Mouse (Mus musculus) embryonic facial prominence, embryonic 13.5 days (tissue): ENCODE data around the gene Swi5. TPM values are rescaled to one million over a fixed set of nuclear protein-coding genes. Genes with fewer than 3 reads are reported as not detected.

Experiments used
- ATAC-seq: fragments of 200-750 bp; cut with Nextera tagmentation; 2 replicates; pipeline ENCODE4 v1.8.0; 2017; ENCODE audit warnings: low read depth; ENCODE audit not compliant: insufficient number of reproducible peaks, insufficient read depth, low FRiP score, low TSS enrichment
- H3K27ac ChIP-seq: fragments of 300-500 bp; sonication (generic); 2 replicates; pipeline ENCODE4 v1.5.1; 2015; ENCODE audit warnings: moderate library complexity, mild to moderate bottlenecking, inconsistent platforms
- H3K27me3 ChIP-seq: fragments of 300-500 bp; sonication (generic); 2 replicates; pipeline ENCODE4 v1.6.1; 2015; ENCODE audit warnings: mild to moderate bottlenecking, inconsistent platforms
- H3K36me3 ChIP-seq: fragments of 300-500 bp; sonication (generic); 2 replicates; pipeline ENCODE4 v1.6.1; 2015; ENCODE audit warnings: mild to moderate bottlenecking, inconsistent platforms
- H3K4me1 ChIP-seq: fragments of 300-500 bp; sonication (generic); 2 replicates; pipeline ENCODE4 v1.6.1; 2015; ENCODE audit warnings: inconsistent platforms
- H3K4me2 ChIP-seq: fragments of 300-500 bp; sonication (generic); 2 replicates; pipeline ENCODE4 v1.6.1; 2015; ENCODE audit warnings: moderate library complexity, mild to moderate bottlenecking, inconsistent platforms
- H3K4me3 ChIP-seq: fragments of 300-500 bp; sonication (generic); 2 replicates; pipeline ENCODE4 v1.5.1; 2015; ENCODE audit warnings: mild to moderate bottlenecking, inconsistent platforms
- H3K9ac ChIP-seq: fragments of 300-500 bp; sonication (generic); 2 replicates; pipeline ENCODE4 v1.6.1; 2015; ENCODE audit warnings: mild to moderate bottlenecking, inconsistent platforms
- H3K9me3 ChIP-seq: fragments of 300-500 bp; sonication (generic); 2 replicates; pipeline ENCODE4 v1.6.1; 2016; ENCODE audit warnings: inconsistent platforms
- WGBS: fragments of 180-500 bp; shearing (Covaris S2); methylation state at CpG from one replicate; pipeline ENCODE4 v1.1.7; 2015; ENCODE audit warnings: mixed read lengths; 5-methylcytosine and 5-hydroxymethylcytosine counted together
- microRNA-seq: library from miRNA; unstranded; fragments of <30 nt; microRNA quantifications from one replicate; pipeline ENCODE4, GENCODE M21; 2016
- polyA plus RNA-seq: library from polyadenylated mRNA; unstranded; fragments of >200 nt; fragmentation: Nextera tagmentation; extraction: Ambion mirVana; gene quantifications from 2 replicates; pipeline ENCODE4 v1.2.1, GENCODE M21; 2015

Gene Swi5
- polyA plus RNA-seq, 1 experiment from 2014 or later = 497 TPM

- WGBS = under 1% methylated on average over 54 of the region's 54 CpGs
- Histone ChIP-seq H3K27me3 (no peaks in the 10 kb centered on the region), H3K4me1 (peaks cover 23% of the 10 kb centered on the region), H3K9me3 (no peaks in the 10 kb centered on the region), H3K9ac (peak within 1 kb of the TSS; percentile 82), H3K4me3 (peak within 1 kb of the TSS; percentile 71), H3K27ac (peak within 1 kb of the TSS; percentile 94), H3K36me3 (peaks cover 38% of the 10 kb centered on the region), H3K4me2 (peak within 1 kb of the TSS; percentile 85)
- peak; percentile 77 for ATAC-seq
Observed at GRCm38 (mm10) chr2:32235886-32236759, 51.8 kb downstream of the Swi5 start, which contains the start of gene Pomt1. Gene Pomt1 (plus strand): TSS chr2:32236590.

- 30% methylated on average over 7 of the region's 7 CpGs for WGBS
- Histone ChIP-seq H3K27ac (peak overlapping the region; percentile 94), H3K9ac (peak overlapping the region; percentile 80), H3K9me3 (no peaks in the 10 kb centered on the region), H3K4me1 (peaks cover 23% of the 10 kb centered on the region), H3K27me3 (no peaks in the 10 kb centered on the region), H3K36me3 (peaks cover 45% of the 10 kb centered on the region), H3K4me2 (peak overlapping the region; percentile 85), H3K4me3 (peak overlapping the region; percentile 71)
- ATAC-seq = no peak
Observed at GRCm38 (mm10) chr2:32235433-32235832, 52.4 kb downstream of the Swi5 start.

Small RNA genes lying within 50 kb of the gene (microRNA-seq; reads per million reads assigned to microRNA genes)
- gene Gm23363 = 0.74 reads per million
- gene Mir199b = 2,430 reads per million, percentile 84 among the genes with 10 or more reads in this experiment

Other genes with a start within 250 kb of the Swi5 start
- gene Fam78a, start 203.2 kb downstream of the Swi5 start, polyA plus RNA-seq = 1.9 and 2.1 TPM in 2 replicates
- gene Plpp7, start 192.5 kb downstream of the Swi5 start, polyA plus RNA-seq = 5.7 and 6.2 TPM in 2 replicates
- 44.8 and 57.7 TPM in 2 replicates for gene Prrc2b, start 137.0 kb downstream of the Swi5 start, polyA plus RNA-seq
- gene Pomt1, start 51.5 kb downstream of the Swi5 start, polyA plus RNA-seq = 25.1 and 31.3 TPM in 2 replicates
- gene Uck1, start 27.9 kb downstream of the Swi5 start, polyA plus RNA-seq = 68.9 and 69.4 TPM in 2 replicates
- gene Golga2, start 691 bp downstream of the Swi5 start, polyA plus RNA-seq = 25.6 and 31.2 TPM in 2 replicates
- gene Ciz1, start 64.3 kb upstream of the Swi5 start, polyA plus RNA-seq = 48.6 and 54.2 TPM in 2 replicates
- gene Dnm1, start 65.3 kb upstream of the Swi5 start, polyA plus RNA-seq = 31.9 and 32.4 TPM in 2 replicates
- gene 1110008P14Rik, start 93.9 kb upstream of the Swi5 start, polyA plus RNA-seq = 44.1 and 47.8 TPM in 2 replicates
- 0.22 and 1.5 TPM in 2 replicates for gene Lcn2, start 100.2 kb upstream of the Swi5 start, polyA plus RNA-seq
- gene Ptges2, start 107.8 kb upstream of the Swi5 start, polyA plus RNA-seq = 30.0 and 30.4 TPM in 2 replicates
- gene Naif1, start 162.4 kb upstream of the Swi5 start, polyA plus RNA-seq = 6.3 and 6.5 TPM in 2 replicates
- gene Slc25a25, start 163.4 kb upstream of the Swi5 start, polyA plus RNA-seq = 23.5 and 24.6 TPM in 2 replicates
- 12.3 and 15.5 TPM in 2 replicates for gene Fam102a, start 247.3 kb upstream of the Swi5 start, polyA plus RNA-seq